10 mouse cellular contexts compared by ENCODE assay signal in genomic region chr8:28148599-28149452, GRCm38 (mm10).
DNase-seq lines count a peak whose midpoint lies in the region; ATAC-seq and TF ChIP-seq lines count a peak whose summit lies in the region.
"Had no signal": no experiment of that assay in that cellular context is flagged by ENCODE, and none has a peak within 500 bp of the region (broad histone marks: within the 10 kb centered on the region; RNA-seq: fewer than 3 reads in every experiment).

No protein-coding gene starts in this region.

- no peaks in the 10 kb centered on the region for H3K27me3 ChIP-seq in C2C12 (ENCODE audit: control insufficient read depth, insufficient read depth, insufficient read length)
- H3K27me3 ChIP-seq in midbrain, embryonic 16.5 days (ENCODE audit: control insufficient read depth, insufficient read depth, low read depth, low read length): no peaks in the 10 kb centered on the region
- H3K27me3 ChIP-seq: embryonic facial prominence, embryonic 15.5 days had no signal

- peak overlapping the region; percentile 6 for H3ac ChIP-seq in C2C12 (ENCODE audit: control insufficient read depth, insufficient read length, low read depth)

- no peak for TF ChIP-seq POLR2A in embryonic fibroblast, embryonic 13.5 days (IDR thresholded peaks at IDR 0.05; ENCODE audit: low read depth, low read length)

- H3K9ac ChIP-seq in midbrain, embryonic 16.5 days (ENCODE audit: low read depth, low read length): no peak overlapping the region
- H3K9ac ChIP-seq: embryonic facial prominence, embryonic 15.5 days had no signal

- peaks cover 8% of the 10 kb centered on the region for H3K4me1 ChIP-seq in embryonic fibroblast, embryonic 13.5 days (ENCODE audit: control insufficient read depth, insufficient read depth, low read length)
- 0 out of 2 replicates have a peak, but pooled peaks cover 2% of the 10 kb centered on the region for H3K4me1 ChIP-seq in midbrain, embryonic 16.5 days (ENCODE audit: control insufficient read depth, insufficient read depth, low read length)
- H3K4me1 ChIP-seq: embryonic facial prominence, embryonic 15.5 days had no signal

- H3K9me3 ChIP-seq in midbrain, embryonic 16.5 days (replicated peaks; ENCODE audit: control insufficient read depth, low read length, poor library complexity, severe bottlenecking): no peaks in the 10 kb centered on the region
- H3K9me3 ChIP-seq: embryonic facial prominence, embryonic 15.5 days had no signal

- peak; percentile 5 for DNase-seq in cerebellum, adult 9-10 months
- no peak for DNase-seq in cerebellum, adult 11 months
- DNase-seq in kidney, postnatal 36 days: peak; percentile 0 to 20
- DNase-seq in urinary bladder, postnatal 4 days (ENCODE audit: low spot score in 2 of 2): no peak
- DNase-seq in thymus, postnatal 0 days (ENCODE audit: low spot score): no peak

- H3K4me3 ChIP-seq in C2C12 (ENCODE audit: insufficient read depth, poor library complexity, severe bottlenecking): no peak overlapping the region
- no peak overlapping the region for H3K4me3 ChIP-seq in embryonic fibroblast, embryonic 13.5 days (ENCODE audit: insufficient read depth, low read length)
- H3K4me3 ChIP-seq in midbrain, embryonic 16.5 days (ENCODE audit: low read depth, low read length): no peak overlapping the region
- H3K4me3 ChIP-seq: embryonic facial prominence, embryonic 15.5 days had no signal

- ATAC-seq in midbrain, embryonic 16.5 days: peak; percentile 93

- 72% methylated on average over 14 of the region's 14 CpGs for WGBS in midbrain, embryonic 16.5 days

- TF ChIP-seq CTCF in C2C12 (IDR thresholded peaks at IDR 0.05; ENCODE audit: control insufficient read depth, insufficient read depth, insufficient read length): peak; percentile 12
- no peak for TF ChIP-seq CTCF in embryonic fibroblast, embryonic 13.5 days (IDR thresholded peaks at IDR 0.05; ENCODE audit: borderline replicate concordance, insufficient read depth, low read length)

- H3K79me3 ChIP-seq in C2C12 (ENCODE audit: low read depth): no peaks in the 10 kb centered on the region

- no peaks in the 10 kb centered on the region for H3K36me3 ChIP-seq in C2C12 (ENCODE audit: control insufficient read depth, insufficient read depth)
- no peaks in the 10 kb centered on the region for H3K36me3 ChIP-seq in midbrain, embryonic 16.5 days (ENCODE audit: control insufficient read depth, insufficient read depth, low read length)
- H3K36me3 ChIP-seq: embryonic facial prominence, embryonic 15.5 days had no signal

- H3K79me2 ChIP-seq in C2C12 (ENCODE audit: control insufficient read depth, insufficient read depth): no peaks in the 10 kb centered on the region

- H3K4me2 ChIP-seq in midbrain, embryonic 16.5 days (ENCODE audit: low read length): no peak overlapping the region
- H3K4me2 ChIP-seq: embryonic facial prominence, embryonic 15.5 days had no signal

- peak overlapping the region; percentile 70 for H3K27ac ChIP-seq in embryonic fibroblast, embryonic 13.5 days (ENCODE audit: insufficient read depth, low read length)
- peak overlapping the region; percentile 53 for H3K27ac ChIP-seq in midbrain, embryonic 16.5 days (ENCODE audit: low read length)
- H3K27ac ChIP-seq: embryonic facial prominence, embryonic 15.5 days; macrophage had no signal

TF ChIP-seq in C2C12, 6 proteins besides CTCF, POLR2A, EP300 and RAD21:
- TF ChIP-seq MAX (IDR thresholded peaks at IDR 0.05): peak; percentile 65
- peak; percentile 85 for TF ChIP-seq USF1 (IDR thresholded peaks at IDR 0.05; ENCODE audit: low read depth)
- no peak for TF ChIP-seq MYOG (IDR thresholded peaks at IDR 0.05; ENCODE audit: control insufficient read depth, extremely low read depth, insufficient read length)

Comparison
In these comparisons a context has a peak if more than half of its experiments do, and no peak if none do; other contexts are left out.
1. DNase-seq: peak in cerebellum, adult 9-10 months (single experiment) and kidney, postnatal 36 days (2 of 2); none in cerebellum, adult 11 months (single experiment), urinary bladder, postnatal 4 days (0 of 2) and thymus, postnatal 0 days (single experiment).